Mouse (Mus musculus): ENCODE data around the gene Cdk14.

DNA sequence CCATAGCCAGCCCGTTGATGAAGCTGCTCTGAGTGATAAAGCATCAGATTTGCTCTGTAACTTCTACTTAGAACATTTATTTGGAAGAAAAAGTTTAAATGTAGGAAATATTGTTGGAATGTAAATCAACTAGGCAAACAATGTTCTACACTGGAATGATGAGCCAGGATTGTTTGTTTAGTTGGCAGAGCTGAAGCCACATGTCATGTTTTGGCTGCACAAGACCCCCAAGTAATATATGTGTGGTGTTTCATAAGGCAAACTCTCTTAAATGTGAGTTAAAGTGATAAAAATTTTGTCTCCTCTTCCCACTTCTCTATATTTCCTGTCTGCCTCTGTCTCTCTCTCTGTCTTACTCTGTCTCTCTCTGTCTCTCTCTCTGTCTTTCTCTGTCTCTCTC lies 291.3 kb downstream of the Cdk14 start:
- no peak for TF ChIP-seq CTCF (IDR thresholded peaks at IDR 0.05)
- no peak for TF ChIP-seq EP300 (IDR thresholded peaks at IDR 0.05)
